Mouse (Mus musculus) small intestine, adult 2 months (tissue): ENCODE measurements around the gene Cs.

Source experiments
- CTCF ChIP-seq: fragments of 200-500 bp; IDR thresholded peaks from 2 replicates; pipeline ENCODE4 v1.5.1; 2012; ENCODE audit warnings: low read depth, mild to moderate bottlenecking, control low read depth, inconsistent platforms, low read length, moderate library complexity, mixed read lengths; ENCODE audit not compliant: insufficient replicate concordance, insufficient read length; ENCODE audit errors: extremely low read depth
- POLR2A ChIP-seq: fragments of 200-500 bp; IDR thresholded peaks from 2 replicates; pipeline ENCODE4 v1.6.1; 2012; ENCODE audit warnings: low read depth, mild to moderate bottlenecking, control low read depth, inconsistent platforms, low read length, moderate library complexity

DNA sequence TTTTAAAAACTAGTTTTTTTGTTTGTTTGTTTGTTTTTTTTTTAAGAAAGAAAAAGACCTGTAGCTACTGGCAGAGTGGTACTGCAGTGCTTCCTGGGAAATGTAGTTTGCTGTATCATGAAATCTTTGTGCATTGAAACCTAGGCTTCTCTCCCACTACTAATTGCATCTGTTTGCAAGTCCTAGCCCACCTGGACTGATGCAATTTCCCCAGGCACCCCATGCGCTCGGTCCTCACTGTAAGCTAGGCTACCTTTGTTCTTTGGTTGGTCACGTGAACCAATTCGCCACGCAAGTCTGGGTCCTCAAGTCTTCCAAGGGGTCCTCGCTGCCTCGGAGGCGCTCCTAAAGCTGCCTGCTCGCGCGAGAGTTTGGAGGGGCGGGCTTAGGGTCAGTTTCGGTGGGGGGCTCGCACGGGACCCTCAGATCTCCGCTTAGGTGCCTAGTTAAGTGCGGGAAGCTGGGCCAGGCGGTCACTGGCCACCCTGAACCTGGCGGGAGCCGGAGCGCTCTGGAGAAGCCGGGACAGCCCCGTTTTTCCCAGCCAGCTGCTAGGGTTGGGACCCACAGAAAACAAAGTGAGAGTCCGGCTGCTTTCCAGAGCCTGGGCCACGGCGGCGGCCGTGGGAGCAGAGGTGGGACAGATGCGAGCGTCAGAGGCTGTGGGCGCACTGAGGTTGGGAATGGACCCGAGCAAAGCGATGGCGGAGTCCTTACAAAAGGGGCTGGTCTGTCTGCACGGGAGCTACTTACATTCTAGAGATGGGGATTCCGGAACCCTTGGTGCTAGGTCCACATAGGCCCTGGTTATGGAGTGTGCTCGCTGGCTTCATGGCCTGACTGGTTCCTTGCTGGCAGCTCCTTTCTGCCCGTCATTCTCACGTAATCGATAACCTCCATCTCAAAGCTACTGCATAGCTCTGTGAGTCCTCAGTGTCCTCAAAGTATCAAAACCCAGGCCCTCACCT is 15.1 kb upstream of the Cs start, which contains the start of gene Cnpy2:
- TF ChIP-seq POLR2A (peak; percentile 35), CTCF (no peak)
